In genomic region chr15:98144861-98145507, GRCm38 (mm10) we compare ENCODE assay signal across 9 mouse cellular contexts. TPM values are rescaled to one million over a fixed set of nuclear protein-coding genes. Genes with fewer than 3 reads are reported as not detected.
DNase-seq lines count a peak whose midpoint lies in the region; ATAC-seq and TF ChIP-seq lines count a peak whose summit lies in the region.
"Had no signal": no experiment of that assay in that cellular context is flagged by ENCODE, and none has a peak within 500 bp of the region (broad histone marks: within the 10 kb centered on the region; RNA-seq: fewer than 3 reads in every experiment).

No protein-coding gene starts in this region.

- CTCF ChIA-PET in Patski (lab: Charles Lee) = interaction anchor here (1.5 kb wide), 1 partner anchor 16 kb away, joined by 3 read pairs; no protein-coding TSS in a partner anchor

- ATAC-seq in heart, embryonic 12.5 days (ENCODE audit: insufficient number of reproducible peaks, low FRiP score) = peak; percentile 48
- peak; percentile 42 for ATAC-seq in Patski
- no peak; the same call in none of the 2 replicates for ATAC-seq in forebrain, embryonic 12.5 days (ENCODE audit: low FRiP score)
- no peak; the same call in 1 of the 2 replicates for ATAC-seq in midbrain, embryonic 12.5 days (ENCODE audit: low FRiP score, low read depth)

- no peak for DNase-seq in heart, postnatal 36 days
- no peak for DNase-seq in Patski (ENCODE audit: low read depth, low spot score)
- DNase-seq in kidney, postnatal 10 days = peak; percentile 65
- DNase-seq in thymus, postnatal 36 days = no peak
- no peak for DNase-seq in spleen, postnatal 4 days (ENCODE audit: low spot score in 2 of 2)

- H3K4me2 ChIP-seq in heart, embryonic 12.5 days = peak overlapping the region; percentile 88
- H3K4me2 ChIP-seq in forebrain, embryonic 12.5 days = peak overlapping the region; percentile 88
- H3K4me2 ChIP-seq in midbrain, embryonic 12.5 days (replicated peaks) = peak overlapping the region; percentile 93

- intact Hi-C loops in heart, postnatal 36 days (cut with DNase I) = loop anchor here (2.0 kb wide), 1 partner anchor 36 kb away; no protein-coding TSS in a partner anchor

- H3K4me3 ChIP-seq in heart, embryonic 12.5 days = peak overlapping the region; percentile 100
- H3K4me3 ChIP-seq in forebrain, embryonic 12.5 days (replicated peaks) = peak overlapping the region; percentile 85
- H3K4me3 ChIP-seq in midbrain, embryonic 12.5 days = peak overlapping the region; percentile 99

- H3K27ac ChIP-seq in heart, embryonic 12.5 days (ENCODE audit: poor library complexity, severe bottlenecking) = peak overlapping the region; percentile 91
- no peak overlapping the region for H3K27ac ChIP-seq in forebrain, embryonic 12.5 days
- H3K27ac ChIP-seq in midbrain, embryonic 12.5 days (replicated peaks) = peak overlapping the region; percentile 72

- H3K9ac ChIP-seq in heart, embryonic 12.5 days = peak overlapping the region; percentile 99
- peak overlapping the region; percentile 93 for H3K9ac ChIP-seq in forebrain, embryonic 12.5 days
- H3K9ac ChIP-seq in midbrain, embryonic 12.5 days (replicated peaks) = peak overlapping the region; percentile 97

- H3K9me3 ChIP-seq in heart, embryonic 12.5 days (replicated peaks) = no peaks in the 10 kb centered on the region
- no peaks in the 10 kb centered on the region for H3K9me3 ChIP-seq in forebrain, embryonic 12.5 days
- no peaks in the 10 kb centered on the region for H3K9me3 ChIP-seq in midbrain, embryonic 12.5 days

- H3K36me3 ChIP-seq in heart, embryonic 12.5 days = peaks cover 25% of the 10 kb centered on the region
- H3K36me3 ChIP-seq in forebrain, embryonic 12.5 days (replicated peaks) = peaks cover 22% of the 10 kb centered on the region
- peaks cover 24% of the 10 kb centered on the region for H3K36me3 ChIP-seq in midbrain, embryonic 12.5 days

- POLR2A ChIA-PET in Patski (lab: Charles Lee) = interaction anchor here (0.7 to 1.1 kb wide), 5 partner anchors 12 to 119 kb away, joined by 3 to 4 read pairs (median 3); no protein-coding TSS in a partner anchor

- no peak for TF ChIP-seq CTCF in Patski (IDR thresholded peaks at IDR 0.05)

- in situ Hi-C loops in Patski (cut with MboI; ENCODE audit: low pct_unique_long_range_greater_than_20kb) = no loop called here

- H3K4me1 ChIP-seq in heart, embryonic 12.5 days (replicated peaks) = peaks cover 24% of the 10 kb centered on the region
- H3K4me1 ChIP-seq in forebrain, embryonic 12.5 days = peaks cover 14% of the 10 kb centered on the region
- peaks cover 13% of the 10 kb centered on the region for H3K4me1 ChIP-seq in midbrain, embryonic 12.5 days

- H3K27me3 ChIP-seq in heart, embryonic 12.5 days (replicated peaks) = no peaks in the 10 kb centered on the region
- no peaks in the 10 kb centered on the region for H3K27me3 ChIP-seq in Patski
- no peaks in the 10 kb centered on the region for H3K27me3 ChIP-seq in forebrain, embryonic 12.5 days
- no peaks in the 10 kb centered on the region for H3K27me3 ChIP-seq in midbrain, embryonic 12.5 days

- under 1% methylated on average over 36 of the region's 36 CpGs for WGBS in heart, embryonic 12.5 days
- WGBS in forebrain, embryonic 12.5 days = 2% methylated on average over 29 of the region's 36 CpGs
- under 1% methylated on average over 35 of the region's 36 CpGs for WGBS in midbrain, embryonic 12.5 days

RNA-seq across cellular contexts. Expression of gene Asb8, which starts 20.4 kb away (rescaled TPM):
- 76.2 and 78.9 TPM in 2 replicates for polyA plus RNA-seq in heart, embryonic 12.5 days (2016; fragmentation: Nextera tagmentation; extraction: Ambion mirVana)
- total RNA-seq in heart, postnatal 36 days (2021) = 100 to 1,000 TPM in 1 of 2 experiments, 10 to 100 TPM in 1; 98.7 to 109 TPM
- 47.7 TPM for polyA plus RNA-seq in Patski (2021)
- 38.4 and 44.8 TPM in 2 replicates for polyA plus RNA-seq in forebrain, embryonic 12.5 days (2016; fragmentation: Nextera tagmentation; extraction: Ambion mirVana)
- polyA plus RNA-seq in midbrain, embryonic 12.5 days (2016; fragmentation: Nextera tagmentation; extraction: Ambion mirVana) = 42.5 and 45.0 TPM in 2 replicates

RNA-seq across cellular contexts. Expression of gene Ccdc184, which starts 22.0 kb away (rescaled TPM):
- 1.4 TPM in 2 replicates for polyA plus RNA-seq in heart, embryonic 12.5 days (2016; fragmentation: Nextera tagmentation; extraction: Ambion mirVana)
- total RNA-seq in heart, postnatal 36 days (2021) = 1 to 10 TPM in 1 of 2 experiments, under 1 TPM in 1; 0.60 to 1.0 TPM
- not detected for polyA plus RNA-seq in Patski (2021)
- polyA plus RNA-seq in forebrain, embryonic 12.5 days (2016; fragmentation: Nextera tagmentation; extraction: Ambion mirVana) = 15.9 and 19.6 TPM in 2 replicates
- 23.3 and 23.4 TPM in 2 replicates for polyA plus RNA-seq in midbrain, embryonic 12.5 days (2016; fragmentation: Nextera tagmentation; extraction: Ambion mirVana)
- total RNA-seq: common myeloid progenitor, adult 5-6 weeks had no signal

RNA-seq across cellular contexts. Expression of gene Olfr288, which starts 50.4 kb away (rescaled TPM):
- not detected in 2 replicates for polyA plus RNA-seq in heart, embryonic 12.5 days (2016; fragmentation: Nextera tagmentation; extraction: Ambion mirVana)
- not detected for total RNA-seq in heart, postnatal 36 days (2021)
- not detected for polyA plus RNA-seq in Patski (2021)
- not detected in 2 replicates for polyA plus RNA-seq in forebrain, embryonic 12.5 days (2016; fragmentation: Nextera tagmentation; extraction: Ambion mirVana)
- polyA plus RNA-seq in midbrain, embryonic 12.5 days (2016; fragmentation: Nextera tagmentation; extraction: Ambion mirVana) = not detected in 2 replicates
- total RNA-seq: common myeloid progenitor, adult 5-6 weeks had no signal

RNA-seq across cellular contexts. Expression of gene Senp1, which starts 51.4 kb away (rescaled TPM):
- 26.9 and 30.1 TPM in 2 replicates for polyA plus RNA-seq in heart, embryonic 12.5 days (2016; fragmentation: Nextera tagmentation; extraction: Ambion mirVana)
- 10 to 100 TPM in 1 of 2 experiments, 1 to 10 TPM in 1; 9.9 to 11.3 TPM for total RNA-seq in heart, postnatal 36 days (2021)
- 22.1 TPM for polyA plus RNA-seq in Patski (2021)
- 39.6 and 44.3 TPM in 2 replicates for polyA plus RNA-seq in forebrain, embryonic 12.5 days (2016; fragmentation: Nextera tagmentation; extraction: Ambion mirVana)
- 41.4 and 41.6 TPM in 2 replicates for polyA plus RNA-seq in midbrain, embryonic 12.5 days (2016; fragmentation: Nextera tagmentation; extraction: Ambion mirVana)

RNA-seq across cellular contexts. Expression of gene Pfkm, which starts 52.6 kb away (rescaled TPM):
- 80.3 and 82.2 TPM in 2 replicates for polyA plus RNA-seq in heart, embryonic 12.5 days (2016; fragmentation: Nextera tagmentation; extraction: Ambion mirVana)
- total RNA-seq in heart, postnatal 36 days (2021) = 100 to 1,000 TPM; 876 to 924 TPM
- polyA plus RNA-seq in Patski (2021) = 97.8 TPM
- 52.5 and 56.6 TPM in 2 replicates for polyA plus RNA-seq in forebrain, embryonic 12.5 days (2016; fragmentation: Nextera tagmentation; extraction: Ambion mirVana)
- 52.1 and 54.8 TPM in 2 replicates for polyA plus RNA-seq in midbrain, embryonic 12.5 days (2016; fragmentation: Nextera tagmentation; extraction: Ambion mirVana)

Comparison
In these comparisons a context has a peak if more than half of its experiments do, and no peak if none do; other contexts are left out.
1. ATAC-seq: peak in heart, embryonic 12.5 days (single experiment) and Patski (single experiment); none in forebrain, embryonic 12.5 days (single experiment) and midbrain, embryonic 12.5 days (single experiment).
2. Peak in every context shown above with its lines, with median percentiles within 50 percentile points of each other: H3K4me2 ChIP-seq, H3K4me3 ChIP-seq and H3K9ac ChIP-seq.